ENCODE assay signal across 20 mouse cellular contexts in genomic region chr6:52463369-52463768, GRCm38 (mm10).
DNase-seq lines count a peak whose midpoint lies in the region; ATAC-seq and TF ChIP-seq lines count a peak whose summit lies in the region.
"Had no signal": no experiment of that assay in that cellular context is flagged by ENCODE, and none has a peak within 500 bp of the region (broad histone marks: within the 10 kb centered on the region; RNA-seq: fewer than 3 reads in every experiment).

No protein-coding gene starts in this region.

- H3K4me3 ChIP-seq in kidney, postnatal 0 days (replicated peaks; ENCODE audit: low read depth, low read length) = no peak overlapping the region
- no peak overlapping the region for H3K4me3 ChIP-seq in lung, postnatal 0 days (ENCODE audit: low read depth, low read length)
- H3K4me3 ChIP-seq: embryonic facial prominence, embryonic 10.5 days; heart, embryonic 15.5 days; hindbrain, embryonic 15.5 days; midbrain, embryonic 15.5 days; neural tube, embryonic 12.5 days had no signal

- no peak for TF ChIP-seq CTCF in kidney, postnatal 0 days (IDR thresholded peaks at IDR 0.05; ENCODE audit: low read depth)
- no peak for TF ChIP-seq CTCF in lung, postnatal 0 days (IDR thresholded peaks at IDR 0.05)

- 78% methylated on average over 12 of the region's 12 CpGs for WGBS in kidney, postnatal 0 days
- 90% methylated on average over 12 of the region's 12 CpGs for WGBS in lung, postnatal 0 days

- intact Hi-C loops in left cerebral cortex, postnatal 25 days (cut with DNase I) = no loop called here

- no peaks in the 10 kb centered on the region for H3K36me3 ChIP-seq in kidney, postnatal 0 days (ENCODE audit: insufficient read depth, low read length)
- H3K36me3 ChIP-seq in lung, postnatal 0 days (ENCODE audit: insufficient read depth, low read length) = no peaks in the 10 kb centered on the region
- H3K36me3 ChIP-seq: embryonic facial prominence, embryonic 10.5 days; heart, embryonic 15.5 days; hindbrain, embryonic 15.5 days; midbrain, embryonic 15.5 days; neural tube, embryonic 12.5 days had no signal

- H3K4me1 ChIP-seq in kidney, postnatal 0 days (replicated peaks; ENCODE audit: insufficient read depth, low read length) = no peaks in the 10 kb centered on the region
- H3K4me1 ChIP-seq in lung, postnatal 0 days (ENCODE audit: insufficient read depth, low read depth, low read length) = no peaks in the 10 kb centered on the region
- H3K4me1 ChIP-seq: embryonic facial prominence, embryonic 10.5 days; heart, embryonic 15.5 days; hindbrain, embryonic 15.5 days; midbrain, embryonic 15.5 days; neural tube, embryonic 12.5 days had no signal

- no peak for TF ChIP-seq EP300 in lung, postnatal 0 days (IDR thresholded peaks at IDR 0.05)

- H3K9me3 ChIP-seq in kidney, postnatal 0 days (replicated peaks; ENCODE audit: low read length) = no peaks in the 10 kb centered on the region
- H3K9me3 ChIP-seq in lung, postnatal 0 days (ENCODE audit: low read length) = no peaks in the 10 kb centered on the region
- H3K9me3 ChIP-seq: embryonic facial prominence, embryonic 10.5 days; heart, embryonic 15.5 days; midbrain, embryonic 15.5 days had no signal

- H3K4me2 ChIP-seq in kidney, postnatal 0 days (ENCODE audit: low read length) = no peak overlapping the region
- no peak overlapping the region for H3K4me2 ChIP-seq in lung, postnatal 0 days (replicated peaks; ENCODE audit: low read depth, low read length)
- H3K4me2 ChIP-seq: heart, embryonic 15.5 days; hindbrain, embryonic 15.5 days; midbrain, embryonic 15.5 days; neural tube, embryonic 12.5 days had no signal

- H3K27me3 ChIP-seq in kidney, postnatal 0 days (ENCODE audit: insufficient read depth, low read length) = no peaks in the 10 kb centered on the region
- no peaks in the 10 kb centered on the region for H3K27me3 ChIP-seq in lung, postnatal 0 days (replicated peaks; ENCODE audit: insufficient read depth, low read length)
- H3K27me3 ChIP-seq: heart, embryonic 15.5 days; hindbrain, embryonic 15.5 days; midbrain, embryonic 15.5 days; neural tube, embryonic 12.5 days had no signal

- H3K27ac ChIP-seq in kidney, postnatal 0 days = no peak overlapping the region
- H3K27ac ChIP-seq in lung, postnatal 0 days (ENCODE audit: low read length) = no peak overlapping the region
- H3K27ac ChIP-seq: embryonic facial prominence, embryonic 10.5 days; heart, embryonic 15.5 days; hindbrain, embryonic 15.5 days; macrophage; midbrain, embryonic 15.5 days; neural tube, embryonic 12.5 days had no signal

- no peak overlapping the region for H3K9ac ChIP-seq in kidney, postnatal 0 days (ENCODE audit: low read depth, low read length)
- no peak overlapping the region for H3K9ac ChIP-seq in lung, postnatal 0 days (replicated peaks; ENCODE audit: low read depth)
- H3K9ac ChIP-seq: heart, embryonic 15.5 days; hindbrain, embryonic 15.5 days; midbrain, embryonic 15.5 days; neural tube, embryonic 12.5 days had no signal

- DNase-seq in kidney, postnatal 0 days (ENCODE audit: low spot score) = peak; percentile 61
- no peak for DNase-seq in kidney, adult 9 months
- peak; percentile 51 to 80 for DNase-seq in left cerebral cortex, postnatal 25 days (ENCODE audit: low spot score in 2 of 2)
- DNase-seq in left cerebral cortex, adult 11 months (ENCODE audit: low spot score) = no peak
- DNase-seq in right cerebral cortex, adult 2 months (ENCODE audit: low spot score in 2 of 2) = peak; percentile 51 to 61
- DNase-seq in telencephalon, adult 2 months (ENCODE audit: low read depth, low spot score) = peak; percentile 61
- DNase-seq in lung, postnatal 0 days (ENCODE audit: low spot score) = no peak
- DNase-seq: cerebellum, adult 2 months; gastrocnemius, postnatal 14 days; heart, postnatal 36 days; kidney, adult 2 months; kidney, postnatal 25 days; spleen, adult 18-20 months had no signal

- ATAC-seq in kidney, postnatal 0 days (replicated peaks; ENCODE audit: low FRiP score, low read depth) = no peak
- ATAC-seq in lung, postnatal 0 days = no peak
- no peak for ATAC-seq in cerebellum, adult (ENCODE audit: insufficient number of reproducible peaks, low FRiP score, low TSS enrichment)
- ATAC-seq: midbrain, embryonic 15.5 days had no signal

Comparison
In these comparisons a context has a peak if more than half of its experiments do, and no peak if none do; other contexts are left out.
1. DNase-seq: peak in kidney, postnatal 0 days (single experiment), left cerebral cortex, postnatal 25 days (2 of 2), right cerebral cortex, adult 2 months (2 of 2) and telencephalon, adult 2 months (single experiment); none in kidney, adult 9 months (single experiment), left cerebral cortex, adult 11 months (single experiment) and lung, postnatal 0 days (single experiment).